ENCODE assay signal across 9 mouse cellular contexts in genomic region chr2:93786175-93786574, GRCm38 (mm10). TPM values are rescaled to one million over a fixed set of nuclear protein-coding genes. Genes with fewer than 3 reads are reported as not detected.
DNase-seq lines count a peak whose midpoint lies in the region; ATAC-seq and TF ChIP-seq lines count a peak whose summit lies in the region.
"Had no signal": no experiment of that assay in that cellular context is flagged by ENCODE, and none has a peak within 500 bp of the region (broad histone marks: within the 10 kb centered on the region; RNA-seq: fewer than 3 reads in every experiment).

No protein-coding gene starts in this region.

- no peak overlapping the region for H3K27ac ChIP-seq in ES-E14 (ENCODE audit: insufficient read depth, low read depth, low read length, poor library complexity, severe bottlenecking)
- H3K27ac ChIP-seq in embryonic facial prominence, embryonic 11.5 days (replicated peaks; ENCODE audit: low read depth, low read length), result no peak overlapping the region
- no peak overlapping the region for H3K27ac ChIP-seq in lung, embryonic 16.5 days (ENCODE audit: low read length)
- H3K27ac ChIP-seq: limb, embryonic 13.5 days had no signal

- intact Hi-C loops in heart, postnatal 10 days (cut with DNase I), result loop anchor here (1.0 to 5.0 kb wide), 3 partner anchors 127 to 359 kb away; no protein-coding TSS in a partner anchor

- in situ Hi-C loops in ES-E14 (cut with MboI; ENCODE audit: low sequenced_read_pairs in 2 of 2, unreplicated experiment in 2 of 2), result no loop called here

- peak; percentile 79 for DNase-seq in ES-E14 (ENCODE audit: low read depth, low spot score)
- DNase-seq in adrenal gland, postnatal 36 days, result peak; percentile 71 to 80
- peak; percentile 95 for DNase-seq in embryonic facial prominence, embryonic 11.5 days (ENCODE audit: low spot score)
- DNase-seq in heart, postnatal 10 days, result peak; percentile 82 to 87
- DNase-seq in layer of hippocampus, adult 18-20 months (ENCODE audit: low spot score in 2 of 2), result peak; percentile 69 to 92
- DNase-seq in retina, postnatal 1 day, result peak; percentile 93
- peak; percentile 51 to 61 for DNase-seq in urinary bladder, postnatal 36 days (ENCODE audit: low spot score in 2 of 2)

- peaks cover 8 to 15% of the 10 kb centered on the region in 2 experiments for H3K4me1 ChIP-seq in ES-E14 (ENCODE audit: control insufficient read depth in 2 of 2, insufficient read depth in 2 of 2, low read length in 2 of 2, poor library complexity in 1 of 2)
- H3K4me1 ChIP-seq in embryonic facial prominence, embryonic 11.5 days (ENCODE audit: control insufficient read depth, insufficient read depth, low read length), result peaks cover 2% of the 10 kb centered on the region; the same call in 1 of the 2 replicates
- peaks cover 5% of the 10 kb centered on the region for H3K4me1 ChIP-seq in lung, embryonic 16.5 days (replicated peaks; ENCODE audit: control insufficient read depth, insufficient read depth, low read length)

- H3K4me2 ChIP-seq in embryonic facial prominence, embryonic 11.5 days (ENCODE audit: low read depth, low read length), result no peak overlapping the region
- no peak overlapping the region for H3K4me2 ChIP-seq in lung, embryonic 16.5 days (ENCODE audit: low read depth, low read length)
- H3K4me2 ChIP-seq: limb, embryonic 13.5 days had no signal

- no peak overlapping the region for H3K4me3 ChIP-seq in ES-E14 (ENCODE audit: insufficient read depth in 1 of 2, low read depth in 1 of 2, low read length in 2 of 2, poor library complexity in 1 of 2, severe bottlenecking in 1 of 2)
- H3K4me3 ChIP-seq in embryonic facial prominence, embryonic 11.5 days (ENCODE audit: low read depth, low read length), result no peak overlapping the region
- no peak overlapping the region for H3K4me3 ChIP-seq in lung, embryonic 16.5 days (ENCODE audit: low read length)
- H3K4me3 ChIP-seq: limb, embryonic 13.5 days had no signal

- no peaks in the 10 kb centered on the region for H3K9me3 ChIP-seq in ES-E14 (ENCODE audit: control insufficient read depth, insufficient read depth, low read depth, low read length)
- H3K9me3 ChIP-seq in embryonic facial prominence, embryonic 11.5 days (replicated peaks; ENCODE audit: control insufficient read depth, low read length), result no peaks in the 10 kb centered on the region
- H3K9me3 ChIP-seq in lung, embryonic 16.5 days (ENCODE audit: control insufficient read depth, low read length), result no peaks in the 10 kb centered on the region
- H3K9me3 ChIP-seq: limb, embryonic 13.5 days had no signal

- no peak overlapping the region for H3K9ac ChIP-seq in ES-E14 (ENCODE audit: insufficient read depth, low read depth, low read length, poor library complexity, severe bottlenecking)
- no peak overlapping the region for H3K9ac ChIP-seq in embryonic facial prominence, embryonic 11.5 days (replicated peaks; ENCODE audit: low read length)
- no peak overlapping the region for H3K9ac ChIP-seq in lung, embryonic 16.5 days (ENCODE audit: low read length)
- H3K9ac ChIP-seq: limb, embryonic 13.5 days had no signal

- ATAC-seq in embryonic facial prominence, embryonic 11.5 days (replicated peaks; ENCODE audit: insufficient number of reproducible peaks, low FRiP score, low TSS enrichment, low read depth), result no peak
- peak; percentile 49; the same call in 1 of the 2 replicates for ATAC-seq in lung, embryonic 16.5 days (ENCODE audit: low read depth)

- WGBS in embryonic facial prominence, embryonic 11.5 days, result 45% methylated on average over 4 of the region's 4 CpGs
- 54% methylated on average over 4 of the region's 4 CpGs for WGBS in lung, embryonic 16.5 days

- no peaks in the 10 kb centered on the region for H3K36me3 ChIP-seq in ES-E14 (ENCODE audit: control insufficient read depth, insufficient read depth, low read length, poor library complexity, severe bottlenecking)
- H3K36me3 ChIP-seq in embryonic facial prominence, embryonic 11.5 days (replicated peaks; ENCODE audit: control insufficient read depth, insufficient read depth, low read depth, low read length), result no peaks in the 10 kb centered on the region; the same call in 1 of the 2 replicates
- H3K36me3 ChIP-seq in lung, embryonic 16.5 days (ENCODE audit: control insufficient read depth, insufficient read depth, low read length), result peaks cover 6% of the 10 kb centered on the region

- H3K27me3 ChIP-seq in embryonic facial prominence, embryonic 11.5 days (ENCODE audit: control insufficient read depth, insufficient read depth, low read length), result no peaks in the 10 kb centered on the region
- H3K27me3 ChIP-seq in lung, embryonic 16.5 days (ENCODE audit: control insufficient read depth, insufficient read depth, low read depth, low read length), result no peaks in the 10 kb centered on the region

TF ChIP-seq in ES-E14, 5 proteins besides CTCF, POLR2A, EP300 and RAD21:
- TF ChIP-seq CHD2 (IDR thresholded peaks at IDR 0.05; ENCODE audit: low read depth, low read length), result no peak
- TF ChIP-seq ZC3H11A (IDR thresholded peaks at IDR 0.05; ENCODE audit: borderline replicate concordance, low read depth, low read length), result no peak
TF ChIP-seq in ES-E14: peak in this region for 0.

RNA-seq across cellular contexts. Expression of gene Ext2, which starts 36.2 kb away (rescaled TPM):
- total RNA-seq in ES-E14 (2012; rRNA removed), result 49.9 and 67.4 TPM in 2 replicates
- total RNA-seq in adrenal gland, postnatal 36 days (2021), result 100 to 1,000 TPM in 1 of 2 experiments, 10 to 100 TPM in 1; 83.3 to 110 TPM
- polyA plus RNA-seq in embryonic facial prominence, embryonic 11.5 days (2014; fragmentation: Nextera tagmentation; extraction: Ambion mirVana), result 70.1 and 79.0 TPM in 2 replicates
- 10 to 100 TPM; 58.0 to 59.9 TPM for total RNA-seq in heart, postnatal 10 days (2021)
- total RNA-seq in layer of hippocampus, adult 18-20 months (2021), result 10 to 100 TPM; 46.4 to 46.8 TPM
- 119 and 128 TPM in 2 replicates for polyA plus RNA-seq in lung, embryonic 16.5 days (2015; fragmentation: Nextera tagmentation; extraction: Ambion mirVana)
